Mouse (Mus musculus) small intestine, adult 2 months (tissue): ENCODE data around the gene P2rx4.

Source experiments
- CTCF ChIP-seq: fragments of 200-500 bp; IDR thresholded peaks from 2 replicates; pipeline ENCODE4 v1.5.1; 2012; ENCODE audit warnings: low read depth, mild to moderate bottlenecking, control low read depth, inconsistent platforms, low read length, moderate library complexity, mixed read lengths; ENCODE audit not compliant: insufficient replicate concordance, insufficient read length; ENCODE audit errors: extremely low read depth
- POLR2A ChIP-seq: fragments of 200-500 bp; IDR thresholded peaks from 2 replicates; pipeline ENCODE4 v1.6.1; 2012; ENCODE audit warnings: low read depth, mild to moderate bottlenecking, control low read depth, inconsistent platforms, low read length, moderate library complexity

- TF ChIP-seq CTCF (no peak), POLR2A (no peak)
These were observed 13.7 kb upstream of the P2rx4 start for GRCm38 (mm10) chr5:122693431-122694207.
